Mouse (Mus musculus): ENCODE data around the gene Hdac10. TPM values are rescaled to one million over a fixed set of nuclear protein-coding genes. Genes with fewer than 3 reads are reported as not detected.

Gene Hdac10
- 11.7 and 14.0 TPM in 2 replicates for polyA plus RNA-seq (2015; fragmentation: Nextera tagmentation; extraction: Ambion mirVana)

DNA sequence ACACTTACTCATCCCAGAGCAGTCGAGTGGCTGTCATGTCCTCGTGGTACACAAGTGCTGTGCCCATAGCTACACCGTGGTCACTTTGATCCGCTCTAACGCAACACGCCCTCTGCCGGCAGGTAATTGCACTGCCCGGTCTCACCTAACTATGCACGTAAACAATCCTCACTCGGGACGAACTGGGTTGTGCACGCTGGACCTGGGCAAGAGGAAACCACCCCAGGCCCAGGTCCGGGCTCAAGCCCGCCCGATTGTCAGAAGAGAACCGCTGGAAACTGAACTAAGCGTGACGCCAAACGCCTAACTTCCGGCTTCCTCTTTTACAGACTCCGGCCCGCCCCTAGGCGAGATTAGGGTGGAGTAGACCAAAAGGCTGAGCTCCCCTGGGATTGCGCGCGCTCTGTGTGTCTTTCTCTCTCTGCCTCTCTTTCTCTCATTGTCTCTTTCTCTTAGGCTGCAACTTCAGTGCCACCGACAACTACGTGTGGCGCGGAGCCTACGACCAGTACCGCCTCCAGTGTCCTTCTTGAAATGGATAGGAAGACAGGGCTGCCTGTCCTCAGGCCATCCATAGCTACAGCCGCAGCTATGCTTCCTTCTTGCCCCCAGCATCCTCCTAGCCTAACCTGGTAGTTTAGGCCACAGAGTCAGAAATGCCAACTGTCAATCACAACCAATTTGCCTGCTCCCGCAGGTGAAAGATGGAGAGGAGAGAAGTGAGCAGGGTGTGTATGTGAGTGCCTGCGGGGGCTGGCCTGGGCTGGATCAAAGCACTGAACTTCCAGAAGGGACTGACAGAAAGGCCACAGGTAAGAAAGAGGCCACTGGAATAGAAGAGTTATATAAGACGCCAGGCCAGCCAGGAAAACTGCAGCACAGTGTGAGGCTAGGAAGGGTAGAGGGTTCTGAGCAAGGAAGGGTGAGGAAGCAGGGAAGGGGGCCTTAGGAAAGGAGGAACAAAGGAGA is at the start of gene Hdac10:
Gene Hdac10, minus strand, starts transcription at position 319 of the 969 bp plus-strand sequence.

DNA sequence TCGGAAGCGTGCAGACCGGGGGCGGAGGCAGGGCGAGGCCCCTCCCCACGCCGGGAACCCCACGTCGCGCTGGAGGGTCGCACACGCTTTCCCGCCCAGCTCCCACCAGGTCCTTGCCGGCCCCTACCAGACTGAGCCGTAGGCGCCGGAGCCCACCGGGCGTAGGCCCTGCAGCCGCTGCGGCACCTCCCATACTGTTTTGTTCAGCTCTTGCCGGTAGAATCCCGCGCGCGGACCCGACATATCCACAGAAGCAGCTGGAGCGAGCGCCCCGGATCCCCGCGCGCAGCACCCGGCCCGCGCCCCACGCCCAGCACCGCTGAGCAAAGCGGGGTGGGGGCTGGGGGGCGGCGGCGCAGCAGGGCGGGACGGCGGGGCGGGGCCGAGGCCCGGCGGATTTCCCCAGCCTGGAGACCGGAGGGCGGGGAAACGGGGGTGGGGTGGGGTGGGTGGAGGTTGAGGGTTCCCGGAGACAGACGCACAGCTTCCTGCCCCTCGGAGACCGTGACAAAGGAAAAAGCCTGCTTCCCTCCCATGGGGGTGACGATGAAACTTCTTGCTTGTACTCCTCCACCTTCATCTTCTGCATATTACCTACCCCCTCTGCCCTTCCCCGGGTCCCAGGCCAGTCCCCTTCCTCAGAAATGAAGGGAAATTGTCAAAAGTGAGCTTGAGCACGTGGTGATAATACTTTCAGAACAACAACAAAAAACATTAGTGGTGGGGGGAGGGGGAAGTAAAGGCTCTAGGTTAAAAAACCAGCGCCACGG is 21.0 kb upstream of the Hdac10 start, which contains the start of gene Mapk11:
Gene Mapk11, minus strand, starts transcription at position 358 of the 770 bp plus-strand sequence.

DNA sequence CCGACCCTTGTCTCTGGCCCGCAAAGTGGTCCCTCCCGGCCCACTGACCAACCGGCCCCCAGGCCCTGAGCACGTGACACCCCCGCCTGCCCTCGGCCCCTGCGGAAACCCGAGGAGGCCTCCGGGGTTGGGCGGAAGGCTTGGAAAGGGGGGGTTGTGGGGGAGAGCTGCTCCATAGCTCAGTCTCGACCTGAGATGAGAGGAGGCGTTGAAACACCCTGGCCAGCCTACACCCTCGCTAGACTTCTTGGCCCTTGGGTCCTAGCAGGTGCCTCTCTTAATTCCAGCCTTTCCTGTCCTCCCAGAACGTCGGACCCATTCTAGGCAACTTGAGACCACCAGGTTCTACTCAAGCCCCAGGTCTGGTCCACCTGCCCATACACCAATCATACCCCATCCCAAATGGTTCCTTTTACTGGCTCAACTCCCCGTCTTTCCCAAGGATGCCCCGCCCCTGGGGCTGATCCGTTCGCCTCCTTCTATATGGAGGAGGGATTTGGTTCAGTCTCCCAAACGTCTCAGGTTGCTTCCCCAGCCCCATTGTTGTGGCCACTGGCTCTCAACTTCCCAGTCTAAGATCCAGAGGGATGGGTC is 12.3 kb upstream of the Hdac10 start, which contains the start of gene Mapk12:
Gene Mapk12, minus strand, starts transcription at position 45 of the 594 bp plus-strand sequence.

DNA sequence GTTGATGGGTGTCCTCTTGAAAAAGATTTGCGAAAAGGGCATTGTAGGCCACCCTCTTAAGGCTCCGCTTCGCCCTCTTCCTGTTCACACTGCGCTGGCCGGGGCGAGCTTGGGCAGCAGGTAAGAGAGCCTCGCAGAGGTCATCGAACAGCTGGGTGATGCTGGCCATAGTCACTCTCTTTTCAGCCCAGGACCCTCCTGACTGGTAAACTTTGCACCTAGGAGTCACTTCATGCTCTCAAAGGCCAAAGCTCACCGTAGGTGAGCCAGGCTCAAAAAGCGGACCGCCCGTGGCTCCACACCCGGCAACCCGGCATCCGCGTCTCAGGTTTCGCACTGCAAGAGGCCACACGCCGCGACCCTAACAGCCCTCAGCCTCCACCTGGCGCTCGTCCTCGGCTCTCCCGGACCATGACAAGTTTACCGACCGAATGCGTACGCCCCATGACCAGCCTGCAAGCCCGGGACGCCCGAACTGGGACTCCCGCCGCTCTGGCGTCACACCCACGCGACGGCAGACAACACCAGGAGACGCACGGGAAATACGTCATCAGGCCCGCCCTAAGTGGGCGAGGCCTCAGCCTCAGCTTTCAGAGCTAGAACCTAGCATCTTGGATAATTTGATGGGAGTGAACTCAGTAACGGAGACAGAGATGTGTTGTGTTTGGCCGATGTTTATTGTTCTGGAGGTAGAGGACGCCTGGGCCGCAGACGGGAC is 5.7 kb downstream of the Hdac10 start, which contains the start of gene Tubgcp6:
Gene Tubgcp6, minus strand, starts transcription at position 464 of the 718 bp plus-strand sequence.

DNA sequence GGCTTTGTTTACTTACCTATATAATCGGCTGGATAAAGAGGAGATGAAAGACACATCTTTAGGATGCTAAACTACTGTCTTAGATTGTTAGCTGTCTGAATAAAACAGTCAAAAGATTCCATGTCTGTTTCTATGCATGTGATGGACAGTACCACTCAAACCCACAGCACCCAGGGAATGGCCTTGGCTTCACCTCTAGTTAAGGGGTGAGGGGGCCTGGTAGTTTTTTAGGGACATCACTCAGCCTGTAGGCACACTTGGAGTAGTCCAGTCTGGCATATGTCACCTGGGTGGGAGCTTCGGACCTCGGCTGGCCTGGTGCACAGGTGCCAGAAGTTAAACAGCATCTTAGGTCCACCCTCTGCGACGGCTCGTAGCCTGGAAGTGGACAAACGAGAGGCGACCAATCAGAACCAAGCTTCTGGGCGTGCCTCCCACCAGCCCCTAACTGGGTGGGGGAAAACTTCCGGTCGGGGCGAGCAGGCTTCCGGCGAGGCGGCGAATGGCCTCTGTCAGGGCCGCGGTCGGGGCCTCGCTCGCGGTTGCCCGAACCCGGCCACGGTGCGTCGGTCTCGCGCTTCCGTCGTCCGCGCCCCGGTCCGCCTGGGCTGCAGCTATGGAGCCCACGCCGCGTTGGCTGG is 39.8 kb downstream of the Hdac10 start, which contains the start of gene Selenoo:
Gene Selenoo, plus strand, starts transcription at position 478 of the 641 bp plus-strand sequence.

DNA sequence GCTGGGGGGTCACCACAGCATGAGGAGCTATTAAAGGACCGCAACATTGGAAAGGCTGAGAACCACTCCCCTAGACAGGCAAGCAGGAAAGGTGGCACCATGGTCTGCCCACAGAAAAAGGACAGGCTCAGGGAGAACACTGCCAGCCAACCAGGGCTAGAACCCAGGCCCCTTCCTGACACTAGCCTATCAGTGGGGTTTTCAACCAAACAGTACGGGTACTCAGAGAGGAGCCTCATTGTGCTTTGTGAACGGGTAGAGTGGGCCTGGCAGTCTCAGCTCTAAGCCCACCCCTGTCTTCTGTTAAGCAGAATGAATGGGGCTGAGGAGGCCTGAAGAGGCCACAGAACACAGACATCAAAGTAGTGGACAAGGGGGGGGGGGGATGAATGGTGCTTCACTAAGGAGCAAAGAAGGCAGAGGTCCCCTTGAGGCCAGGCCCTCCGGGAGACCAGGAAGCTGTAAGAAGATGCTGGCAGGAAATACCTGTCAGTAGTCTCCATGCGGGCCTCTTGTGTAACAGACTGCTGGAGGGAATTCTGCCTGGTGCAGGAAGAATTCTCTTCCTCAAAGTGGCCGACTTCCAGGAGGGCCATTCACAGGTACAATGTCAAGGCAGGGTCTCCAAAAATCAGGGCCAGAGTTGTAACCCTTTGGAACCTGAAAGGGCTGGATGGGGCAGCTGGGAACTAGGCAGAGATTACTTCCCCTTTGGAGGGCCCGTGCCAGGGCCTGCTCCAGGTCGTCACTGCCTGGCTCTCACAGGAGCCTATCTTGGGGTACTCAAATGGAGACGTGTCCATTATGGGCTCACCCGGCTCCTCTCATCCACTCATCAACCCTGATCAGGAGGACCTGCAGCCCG is 53.7 kb downstream of the Hdac10 start, which contains the start of gene Trabd:
Gene Trabd, plus strand, starts transcription at position 512 of the 865 bp plus-strand sequence.

Small RNAs within 50 kb of the gene (microRNA-seq; reads per million reads assigned to microRNA genes)
- not detected for gene Mir7118

Other genes with a start within 250 kb of the Hdac10 start
- not detected in 2 replicates for gene Ttll8, start 174.3 kb downstream of the Hdac10 start, polyA plus RNA-seq (2015; fragmentation: Nextera tagmentation; extraction: Ambion mirVana)
- gene Mlc1, start 149.7 kb downstream of the Hdac10 start, polyA plus RNA-seq (2015; fragmentation: Nextera tagmentation; extraction: Ambion mirVana) = not detected in 2 replicates
- gene Mov10l1, start 145.8 kb downstream of the Hdac10 start, polyA plus RNA-seq (2015; fragmentation: Nextera tagmentation; extraction: Ambion mirVana) = 0.10 TPM in 1 of 2 replicates, not detected in the other
- gene Panx2, start 69.0 kb downstream of the Hdac10 start, polyA plus RNA-seq (2015; fragmentation: Nextera tagmentation; extraction: Ambion mirVana) = 0.24 and 0.30 TPM in 2 replicates
- 32.1 and 35.5 TPM in 2 replicates for gene Trabd, start 53.6 kb downstream of the Hdac10 start, polyA plus RNA-seq (2015; fragmentation: Nextera tagmentation; extraction: Ambion mirVana)
- 12.3 and 12.6 TPM in 2 replicates for gene Selenoo, start 39.6 kb downstream of the Hdac10 start, polyA plus RNA-seq (2015; fragmentation: Nextera tagmentation; extraction: Ambion mirVana)
- 5.0 and 5.2 TPM in 2 replicates for gene Tubgcp6, start 5.6 kb downstream of the Hdac10 start, polyA plus RNA-seq (2015; fragmentation: Nextera tagmentation; extraction: Ambion mirVana)
- gene Mapk12, start 12.0 kb upstream of the Hdac10 start, polyA plus RNA-seq (2015; fragmentation: Nextera tagmentation; extraction: Ambion mirVana) = 6.3 and 6.7 TPM in 2 replicates
- 2.8 and 3.0 TPM in 2 replicates for gene Mapk11, start 20.9 kb upstream of the Hdac10 start, polyA plus RNA-seq (2015; fragmentation: Nextera tagmentation; extraction: Ambion mirVana)
- 109 and 111 TPM in 2 replicates for gene Plxnb2, start 52.1 kb upstream of the Hdac10 start, polyA plus RNA-seq (2015; fragmentation: Nextera tagmentation; extraction: Ambion mirVana)
- gene Dennd6b, start 67.8 kb upstream of the Hdac10 start, polyA plus RNA-seq (2015; fragmentation: Nextera tagmentation; extraction: Ambion mirVana) = 3.4 and 4.0 TPM in 2 replicates
- 16.6 and 18.9 TPM in 2 replicates for gene Ppp6r2, start 82.9 kb upstream of the Hdac10 start, polyA plus RNA-seq (2015; fragmentation: Nextera tagmentation; extraction: Ambion mirVana)
- 30.5 and 30.9 TPM in 2 replicates for gene Sbf1, start 186.6 kb upstream of the Hdac10 start, polyA plus RNA-seq (2015; fragmentation: Nextera tagmentation; extraction: Ambion mirVana)
- 0.40 and 0.57 TPM in 2 replicates for gene Adm2, start 194.0 kb upstream of the Hdac10 start, polyA plus RNA-seq (2015; fragmentation: Nextera tagmentation; extraction: Ambion mirVana)
- gene Miox, start 205.7 kb upstream of the Hdac10 start, polyA plus RNA-seq (2015; fragmentation: Nextera tagmentation; extraction: Ambion mirVana) = not detected in 2 replicates
- gene Lmf2, start 227.0 kb upstream of the Hdac10 start, polyA plus RNA-seq (2015; fragmentation: Nextera tagmentation; extraction: Ambion mirVana) = 43.3 and 44.4 TPM in 2 replicates
- 87.6 and 102 TPM in 2 replicates for gene Ncaph2, start 227.0 kb upstream of the Hdac10 start, polyA plus RNA-seq (2015; fragmentation: Nextera tagmentation; extraction: Ambion mirVana)
- gene Sco2, start 245.1 kb upstream of the Hdac10 start, polyA plus RNA-seq (2015; fragmentation: Nextera tagmentation; extraction: Ambion mirVana) = 5.2 and 7.6 TPM in 2 replicates
- 1.5 and 1.9 TPM in 2 replicates for gene Tymp, start 248.3 kb upstream of the Hdac10 start, polyA plus RNA-seq (2015; fragmentation: Nextera tagmentation; extraction: Ambion mirVana)